Mouse (Mus musculus): ENCODE data around the gene Dda1. TPM values are rescaled to one million over a fixed set of nuclear protein-coding genes. Genes with fewer than 3 reads are reported as not detected.
"Not testable (repeated sequence)": the region's sequence is repeated elsewhere in the genome, so short reads cannot be mapped to it uniquely, and the experiment has no call there.

The Dda1 gene
- polyA plus RNA-seq (2015; fragmentation: Nextera tagmentation; extraction: Ambion mirVana): 98.1 and 106 TPM in 2 replicates

DNA sequence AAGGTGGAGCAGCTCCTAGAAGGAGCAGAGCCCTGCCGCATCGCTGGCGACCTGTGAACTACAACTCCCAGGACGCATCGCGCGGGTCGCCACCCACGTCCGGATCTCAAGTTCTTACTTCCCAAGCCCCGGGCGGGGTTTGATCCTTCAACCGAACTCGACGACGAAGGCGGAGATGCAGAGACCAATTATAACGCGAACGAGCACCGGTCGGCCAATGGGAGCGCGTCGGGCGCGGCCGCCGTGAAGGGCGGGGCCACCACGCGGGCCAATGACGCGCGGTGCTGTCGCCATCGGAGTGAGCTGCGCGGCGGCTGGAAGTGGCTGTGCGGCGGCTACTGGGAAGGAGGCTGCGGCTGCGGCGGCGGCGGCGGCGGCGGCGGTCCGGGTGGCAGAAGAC is at the start of gene Dda1:
TSS of gene Dda1 (plus strand) at position 284 of the 400 bp plus-strand sequence.
- Histone ChIP-seq H3K27me3 (no peaks in the 10 kb centered on the region), H3K4me3 (replicated peaks) (peak within 1 kb of the TSS; percentile 70), H3K4me2 (peak within 1 kb of the TSS; percentile 74), H3K36me3 (peaks cover 46% of the 10 kb centered on the region), H3K9ac (peak within 1 kb of the TSS; percentile 68), H3K9me3 (replicated peaks) (no peaks in the 10 kb centered on the region), H3K4me1 (peaks cover 36% of the 10 kb centered on the region), H3K27ac (peak within 1 kb of the TSS; percentile 42)
- WGBS: 0% methylated on average over 47 of the region's 52 CpGs
- ATAC-seq (replicated peaks; ENCODE audit: low FRiP score): peak; percentile 90

DNA sequence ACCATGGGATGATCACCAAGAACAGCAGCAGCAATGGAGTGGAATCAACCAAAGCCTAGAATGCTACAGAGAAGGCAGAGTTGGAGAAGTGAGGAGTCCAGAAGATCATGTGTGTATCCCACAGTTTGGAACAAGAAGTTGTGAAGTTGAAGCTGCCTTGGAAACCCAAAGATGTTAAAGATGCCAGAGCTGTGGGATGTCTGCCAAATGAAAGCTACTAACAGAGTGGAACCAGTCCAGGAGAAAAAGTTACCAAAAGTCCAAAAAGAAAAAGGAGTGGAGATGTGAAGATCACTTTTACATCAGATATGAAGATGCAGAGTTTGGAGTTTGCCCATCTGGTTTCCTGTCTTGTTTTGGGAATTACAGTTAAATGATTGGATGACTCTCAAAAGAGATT is 46.9 kb upstream of the Dda1 start:
- no peak for ATAC-seq (replicated peaks; ENCODE audit: low FRiP score)
- H3K4me1 ChIP-seq: no peaks in the 10 kb centered on the region

DNA sequence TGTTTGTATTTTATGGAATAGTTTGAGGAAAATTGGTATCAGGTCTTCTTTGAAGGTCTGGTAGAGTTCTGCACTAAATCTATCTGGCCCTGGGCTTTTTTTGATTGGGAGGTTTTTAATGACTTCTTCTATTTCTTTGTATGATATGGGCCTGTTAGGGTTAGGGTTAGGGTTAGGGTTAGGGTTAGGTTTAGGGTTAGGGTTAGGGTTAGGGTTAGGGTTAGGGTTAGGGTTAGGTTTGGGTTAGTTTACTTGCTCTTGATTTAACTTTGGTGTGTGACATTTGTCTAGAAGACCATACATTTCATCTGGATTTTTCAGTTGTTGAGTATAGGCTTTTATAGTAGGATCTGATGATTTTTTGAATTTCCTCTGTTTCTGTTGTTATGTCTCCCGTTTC is 36.1 kb upstream of the Dda1 start:
- H3K4me1 ChIP-seq; H3K27ac ChIP-seq; H3K4me2 ChIP-seq; H3K9ac ChIP-seq; H3K36me3 ChIP-seq; H3K4me3 ChIP-seq (replicated peaks); ATAC-seq (replicated peaks; ENCODE audit: low FRiP score); H3K27me3 ChIP-seq; H3K9me3 ChIP-seq (replicated peaks): not testable (repeated sequence)
- WGBS: 87% methylated on average over 1 of the region's 1 CpGs

More for the DNA sequence above, 46.9 kb upstream of the Dda1 start:
- Histone ChIP-seq H3K27me3 (no peaks in the 10 kb centered on the region), H3K4me3 (replicated peaks) (no peak overlapping the region), H3K4me2 (no peak overlapping the region), H3K27ac (no peak overlapping the region), H3K9ac (no peak overlapping the region), H3K36me3 (no peaks in the 10 kb centered on the region), H3K9me3 (replicated peaks) (no peaks in the 10 kb centered on the region)

- Histone ChIP-seq H3K36me3 (no peaks in the 10 kb centered on the region), H3K27me3 (peaks cover 11% of the 10 kb centered on the region), H3K27ac (no peak overlapping the region), H3K9ac (no peak overlapping the region), H3K4me3 (replicated peaks) (no peak overlapping the region), H3K4me1 (no peaks in the 10 kb centered on the region), H3K4me2 (no peak overlapping the region), H3K9me3 (replicated peaks) (peaks cover 2% of the 10 kb centered on the region; the same call in 1 of the 2 replicates)
- WGBS: 46% methylated on average over 3 of the region's 3 CpGs
- no peak for ATAC-seq (replicated peaks; ENCODE audit: low FRiP score)
Measured at GRCm38 (mm10) chr8:71437041-71437440, 32.0 kb upstream of the Dda1 start.

GRCm38 (mm10) chr8:71441404-71441803 is 27.6 kb upstream of the Dda1 start:
- no peak overlapping the region for H3K27ac ChIP-seq
- ATAC-seq (replicated peaks; ENCODE audit: low FRiP score): no peak
- 0% methylated on average over 7 of the region's 7 CpGs for WGBS

GRCm38 (mm10) chr8:71445096-71445495 is 23.9 kb upstream of the Dda1 start:
- no peak overlapping the region for H3K4me2 ChIP-seq
- WGBS: 83% methylated on average over 7 of the region's 7 CpGs

More at GRCm38 (mm10) chr8:71441404-71441803, 27.6 kb upstream of the Dda1 start:
- Histone ChIP-seq H3K27me3 (peaks cover 27% of the 10 kb centered on the region), H3K4me3 (replicated peaks) (no peak overlapping the region), H3K9me3 (replicated peaks) (no peaks in the 10 kb centered on the region), H3K4me2 (no peak overlapping the region), H3K9ac (no peak overlapping the region), H3K4me1 (no peaks in the 10 kb centered on the region), H3K36me3 (no peaks in the 10 kb centered on the region)

GRCm38 (mm10) chr8:71451337-71451736 is 17.7 kb upstream of the Dda1 start:
- Histone ChIP-seq H3K9me3 (replicated peaks) (no peaks in the 10 kb centered on the region), H3K4me3 (replicated peaks) (no peak overlapping the region), H3K4me2 (no peak overlapping the region), H3K27ac (no peak overlapping the region), H3K4me1 (no peaks in the 10 kb centered on the region), H3K9ac (no peak overlapping the region), H3K36me3 (no peaks in the 10 kb centered on the region), H3K27me3 (no peaks in the 10 kb centered on the region)
- no peak for ATAC-seq (replicated peaks; ENCODE audit: low FRiP score)
- WGBS: 70% methylated on average over 4 of the region's 4 CpGs

More at GRCm38 (mm10) chr8:71445096-71445495, 23.9 kb upstream of the Dda1 start:
- ATAC-seq (replicated peaks; ENCODE audit: low FRiP score): no peak
- Histone ChIP-seq H3K9me3 (replicated peaks) (no peaks in the 10 kb centered on the region), H3K27ac (no peak overlapping the region), H3K9ac (no peak overlapping the region), H3K27me3 (peaks cover 18% of the 10 kb centered on the region), H3K4me1 (no peaks in the 10 kb centered on the region), H3K4me3 (replicated peaks) (no peak overlapping the region), H3K36me3 (no peaks in the 10 kb centered on the region)

DNA sequence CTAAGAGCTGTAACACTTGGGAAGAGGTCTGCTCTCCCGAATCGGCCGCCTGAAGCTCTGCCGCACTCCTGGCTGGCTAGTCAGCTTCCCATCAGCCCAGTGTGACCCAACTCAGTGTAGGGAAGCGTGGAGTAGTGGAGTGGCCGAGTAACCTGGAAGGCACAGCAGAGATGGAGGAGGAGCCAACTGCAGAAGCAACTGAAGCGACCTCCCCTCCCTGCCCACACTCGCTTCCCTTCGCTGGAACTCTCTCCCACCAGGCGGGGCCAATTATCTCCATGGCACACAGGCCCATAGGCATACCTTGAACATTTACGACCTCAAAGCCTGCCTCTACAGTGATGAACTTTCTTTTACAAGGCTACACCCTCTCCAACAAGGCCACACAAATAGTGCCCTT is 17.2 kb upstream of the Dda1 start:
- no peaks in the 10 kb centered on the region for H3K4me1 ChIP-seq
- H3K9me3 ChIP-seq (replicated peaks): no peaks in the 10 kb centered on the region
- no peak for ATAC-seq (replicated peaks; ENCODE audit: low FRiP score)
- 39% methylated on average over 11 of the region's 11 CpGs for WGBS
- no peak overlapping the region for H3K27ac ChIP-seq
- no peaks in the 10 kb centered on the region for H3K36me3 ChIP-seq
- no peaks in the 10 kb centered on the region for H3K27me3 ChIP-seq
- no peak overlapping the region for H3K4me3 ChIP-seq (replicated peaks)
- H3K9ac ChIP-seq: no peak overlapping the region
- no peak overlapping the region for H3K4me2 ChIP-seq

DNA sequence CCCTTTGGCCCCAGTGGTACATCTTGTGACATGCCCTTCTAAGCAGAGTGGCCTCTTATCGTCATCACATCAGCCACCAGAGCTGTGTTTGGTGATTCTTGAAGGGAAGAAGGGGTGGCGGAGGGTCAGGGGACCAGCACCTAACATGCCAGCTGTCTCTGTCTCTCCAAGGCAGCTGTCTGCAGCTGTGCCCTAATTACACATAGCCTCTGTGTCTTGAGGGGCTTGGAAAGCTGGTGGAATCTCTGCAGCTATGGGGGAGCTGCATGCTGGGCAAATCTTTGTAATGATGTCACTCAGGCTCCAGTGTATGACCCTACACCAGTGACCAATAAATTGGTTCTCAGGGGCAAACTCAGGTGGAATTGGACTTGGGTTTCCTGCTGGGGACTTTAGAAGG is 16.3 kb upstream of the Dda1 start:
- H3K4me2 ChIP-seq: no peak overlapping the region
- no peak for ATAC-seq (replicated peaks; ENCODE audit: low FRiP score)
- H3K27me3 ChIP-seq: no peaks in the 10 kb centered on the region
- H3K4me1 ChIP-seq: no peaks in the 10 kb centered on the region; the same call in 1 of the 2 replicates
- WGBS: 77% methylated on average over 2 of the region's 2 CpGs
- H3K9me3 ChIP-seq (replicated peaks): no peaks in the 10 kb centered on the region
- H3K4me3 ChIP-seq (replicated peaks): no peak overlapping the region
- peaks cover 6% of the 10 kb centered on the region; the same call in 1 of the 2 replicates for H3K36me3 ChIP-seq
- H3K9ac ChIP-seq: no peak overlapping the region
- H3K27ac ChIP-seq: no peak overlapping the region

DNA sequence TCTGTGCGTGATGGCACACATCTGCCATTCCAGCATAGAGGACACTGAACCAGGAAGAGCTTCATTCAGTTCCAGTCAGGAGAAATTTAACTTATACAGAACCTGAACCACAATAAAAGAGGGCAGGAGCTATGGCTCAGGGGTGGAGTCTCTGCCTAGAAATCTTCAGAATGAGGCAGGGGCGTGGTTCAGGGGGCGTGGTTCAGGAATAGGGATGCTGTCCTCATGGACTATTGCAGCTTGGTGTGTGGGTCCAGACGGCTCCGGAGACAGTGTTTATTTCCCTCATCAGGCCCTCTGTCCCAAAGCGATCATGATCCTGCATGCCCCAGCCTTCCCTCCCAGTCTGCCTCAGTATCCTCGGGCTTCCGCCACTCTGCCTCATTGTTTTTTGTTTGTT is 14.3 kb upstream of the Dda1 start:
- 74% methylated on average over 8 of the region's 8 CpGs for WGBS
- H3K4me3 ChIP-seq (replicated peaks): no peak overlapping the region
- no peaks in the 10 kb centered on the region; the same call in 1 of the 2 replicates for H3K4me1 ChIP-seq
- H3K9ac ChIP-seq: no peak overlapping the region
- no peaks in the 10 kb centered on the region for H3K9me3 ChIP-seq (replicated peaks)
- H3K36me3 ChIP-seq: peaks cover 26% of the 10 kb centered on the region
- no peak for ATAC-seq (replicated peaks; ENCODE audit: low FRiP score)
- no peak overlapping the region for H3K27ac ChIP-seq
- no peak overlapping the region for H3K4me2 ChIP-seq
- no peaks in the 10 kb centered on the region for H3K27me3 ChIP-seq

DNA sequence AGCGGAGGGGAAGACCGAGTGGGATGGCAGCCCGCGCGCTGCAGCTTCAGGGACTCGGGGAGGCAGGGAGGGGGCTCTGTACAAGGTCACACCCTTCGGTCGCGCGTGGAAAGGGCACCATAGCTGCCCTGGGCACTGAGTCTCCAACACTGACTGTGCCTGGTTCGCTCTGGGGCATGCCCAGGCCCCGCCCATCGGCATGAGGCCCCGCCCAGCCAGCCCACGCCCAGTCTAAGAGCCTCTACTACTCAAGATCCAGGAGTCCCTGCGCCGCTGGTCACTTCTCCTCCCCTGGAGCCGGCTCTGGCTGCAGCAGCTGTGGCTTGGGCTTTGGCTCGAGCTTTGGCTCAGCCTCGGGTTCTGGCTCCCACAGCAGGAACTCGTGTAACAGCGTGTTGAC is 12.1 kb upstream of the Dda1 start:
- no peaks in the 10 kb centered on the region for H3K27me3 ChIP-seq
- H3K9me3 ChIP-seq (replicated peaks): no peaks in the 10 kb centered on the region
- H3K4me2 ChIP-seq: no peak overlapping the region
- WGBS: 49% methylated on average over 22 of the region's 22 CpGs
- ATAC-seq (replicated peaks; ENCODE audit: low FRiP score): no peak
- no peak overlapping the region for H3K9ac ChIP-seq
- no peak overlapping the region for H3K27ac ChIP-seq
- H3K36me3 ChIP-seq: peaks cover 45% of the 10 kb centered on the region
- H3K4me3 ChIP-seq (replicated peaks): no peak overlapping the region
- no peaks in the 10 kb centered on the region; the same call in 1 of the 2 replicates for H3K4me1 ChIP-seq

GRCm38 (mm10) chr8:71457659-71458270 is 11.2 kb upstream of the Dda1 start:
- no peak overlapping the region for H3K4me3 ChIP-seq (replicated peaks)
- H3K27me3 ChIP-seq: no peaks in the 10 kb centered on the region
- no peak overlapping the region for H3K27ac ChIP-seq
- no peak overlapping the region for H3K4me2 ChIP-seq
- WGBS: 85% methylated on average over 20 of the region's 20 CpGs
- no peak for ATAC-seq (replicated peaks; ENCODE audit: low FRiP score)
- H3K36me3 ChIP-seq: peaks cover 45% of the 10 kb centered on the region
- no peak overlapping the region for H3K9ac ChIP-seq
- no peaks in the 10 kb centered on the region for H3K9me3 ChIP-seq (replicated peaks)
- H3K4me1 ChIP-seq: peaks cover 7% of the 10 kb centered on the region

- Histone ChIP-seq H3K36me3 (peaks cover 45% of the 10 kb centered on the region), H3K4me3 (replicated peaks) (no peak overlapping the region), H3K9ac (no peak overlapping the region), H3K27me3 (no peaks in the 10 kb centered on the region), H3K9me3 (replicated peaks) (no peaks in the 10 kb centered on the region), H3K4me1 (peaks cover 27% of the 10 kb centered on the region), H3K4me2 (no peak overlapping the region), H3K27ac (no peak overlapping the region)
- ATAC-seq (replicated peaks; ENCODE audit: low FRiP score): no peak
- WGBS: 94% methylated on average over 6 of the region's 6 CpGs
Measured at GRCm38 (mm10) chr8:71460716-71461115, 8.3 kb upstream of the Dda1 start.
